Mouse (Mus musculus): ENCODE measurements around the gene Ifitm5. TPM values are rescaled to one million over a fixed set of nuclear protein-coding genes. Genes with fewer than 3 reads are reported as not detected.
"Not testable (repeated sequence)": the region's sequence is repeated elsewhere in the genome, so short reads cannot be mapped to it uniquely, and the experiment has no call there.

Ifitm5 gene
- total RNA-seq (2015) (0.78 and 2.3 TPM in 2 replicates), total RNA-seq (2017) (1.3 TPM in 1 of 2 replicates, not detected in the other)

- no peak for ATAC-seq (ENCODE audit: poor library complexity, severe bottlenecking)
Measured at GRCm38 (mm10) chr7:140949824-140950530, at the start of gene Ifitm5. Gene Ifitm5, minus strand, starts transcription at chr7:140950291.

- ATAC-seq (ENCODE audit: poor library complexity, severe bottlenecking): peak; percentile 81
Measured at GRCm38 (mm10) chr7:140998853-140999700, 49.0 kb upstream of the Ifitm5 start.

- peak; percentile 79 for ATAC-seq (ENCODE audit: poor library complexity, severe bottlenecking)
Measured at GRCm38 (mm10) chr7:140997817-140998216, 47.7 kb upstream of the Ifitm5 start.

GRCm38 (mm10) chr7:140991117-140991689 lies 41.1 kb upstream of the Ifitm5 start:
- peak; percentile 55 for ATAC-seq (ENCODE audit: poor library complexity, severe bottlenecking)

GRCm38 (mm10) chr7:140990622-140991021 lies 40.5 kb upstream of the Ifitm5 start:
- peak; percentile 85 for ATAC-seq (ENCODE audit: poor library complexity, severe bottlenecking)

- ATAC-seq (ENCODE audit: poor library complexity, severe bottlenecking): peak; percentile 22
Measured at GRCm38 (mm10) chr7:140990185-140990584, 40.1 kb upstream of the Ifitm5 start.

- ATAC-seq (ENCODE audit: poor library complexity, severe bottlenecking): no peak
Measured at GRCm38 (mm10) chr7:140989022-140989421, 38.9 kb upstream of the Ifitm5 start.

GRCm38 (mm10) chr7:140987182-140988138 lies 37.4 kb upstream of the Ifitm5 start:
- ATAC-seq (ENCODE audit: poor library complexity, severe bottlenecking): no peak

- ATAC-seq (ENCODE audit: poor library complexity, severe bottlenecking): no peak
Measured at GRCm38 (mm10) chr7:140982971-140983370, 32.9 kb upstream of the Ifitm5 start.

- ATAC-seq (ENCODE audit: poor library complexity, severe bottlenecking): peak; percentile 98
Measured at GRCm38 (mm10) chr7:140981704-140982103, 31.6 kb upstream of the Ifitm5 start.

GRCm38 (mm10) chr7:140976720-140977119 lies 26.6 kb upstream of the Ifitm5 start:
- peak; percentile 78 for ATAC-seq (ENCODE audit: poor library complexity, severe bottlenecking)

- ATAC-seq (ENCODE audit: poor library complexity, severe bottlenecking): no peak
Measured at GRCm38 (mm10) chr7:140975465-140975864, 25.4 kb upstream of the Ifitm5 start.

GRCm38 (mm10) chr7:140974940-140975339 lies 24.8 kb upstream of the Ifitm5 start:
- ATAC-seq (ENCODE audit: poor library complexity, severe bottlenecking): no peak

GRCm38 (mm10) chr7:140973396-140974165 lies 23.5 kb upstream of the Ifitm5 start:
- ATAC-seq (ENCODE audit: poor library complexity, severe bottlenecking): no peak

GRCm38 (mm10) chr7:140971479-140972171 lies 21.5 kb upstream of the Ifitm5 start:
- ATAC-seq (ENCODE audit: poor library complexity, severe bottlenecking): peak; percentile 41; the same call in 1 of the 2 replicates

- peak; percentile 9; the same call in 1 of the 2 replicates for ATAC-seq (ENCODE audit: poor library complexity, severe bottlenecking)
Measured at GRCm38 (mm10) chr7:140970931-140971330, 20.8 kb upstream of the Ifitm5 start.

GRCm38 (mm10) chr7:140968710-140969109 lies 18.6 kb upstream of the Ifitm5 start:
- not testable (repeated sequence) for ATAC-seq (ENCODE audit: poor library complexity, severe bottlenecking)

GRCm38 (mm10) chr7:140967862-140968591 lies 17.9 kb upstream of the Ifitm5 start:
- ATAC-seq (ENCODE audit: poor library complexity, severe bottlenecking): peak; percentile 70

All from megakaryocyte, adult 5-6 weeks (primary cell).